Mouse (Mus musculus) heart, postnatal 0 days (tissue): ENCODE measurements around the gene Tmem235.

ENCODE experiments used
- CTCF ChIP-seq: IDR thresholded peaks from 2 replicates; pipeline ENCODE4 v1.5.1; 2016; ENCODE audit warnings: antibody characterized with exemption, control low read depth, low read depth
- EP300 ChIP-seq: IDR thresholded peaks from 2 replicates; pipeline ENCODE4 v1.6.1; 2016; ENCODE audit warnings: antibody characterized with exemption, low read depth

DNA sequence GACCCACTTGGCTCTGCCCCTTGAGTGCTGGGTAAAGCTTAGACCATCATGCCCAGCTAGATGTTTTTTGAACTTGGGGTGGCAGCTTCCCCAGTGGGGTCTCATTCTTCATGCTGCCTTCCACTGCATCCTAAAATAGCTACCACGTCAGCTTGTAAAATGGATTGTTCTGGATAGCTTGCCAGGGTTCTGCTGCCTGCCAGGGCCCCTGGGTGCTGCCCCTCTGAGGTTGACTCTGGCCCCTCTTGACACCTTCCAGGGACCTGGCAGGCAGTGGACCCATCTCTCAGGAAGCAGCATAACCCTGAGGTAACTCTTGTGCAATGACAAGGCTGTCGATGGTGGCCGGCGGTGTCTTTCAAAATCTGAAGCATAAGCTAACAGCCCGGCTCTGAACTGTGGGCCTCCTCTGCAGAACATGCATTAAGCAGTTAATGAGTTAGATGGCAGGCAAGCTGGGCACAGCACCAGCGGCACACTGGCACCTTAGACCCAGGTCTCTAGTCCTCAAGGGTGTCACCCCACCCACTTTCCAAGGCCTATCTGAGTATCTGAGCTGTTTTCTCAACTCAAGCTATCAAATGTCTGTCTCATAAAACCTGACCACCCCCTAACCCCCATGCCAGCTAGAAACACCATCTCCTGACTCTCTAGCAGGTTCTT lies 45.7 kb upstream of the Tmem235 start:
- TF ChIP-seq CTCF = no peak
- no peak for TF ChIP-seq EP300
